Mouse (Mus musculus): ENCODE results near the gene Smad1. TPM values are rescaled to one million over a fixed set of nuclear protein-coding genes. Genes with fewer than 3 reads are reported as not detected.

Smad1 gene
- polyA plus RNA-seq, 1 experiment from 2014 or later: 25.4 TPM

GRCm38 (mm10) chr8:79305941-79306340 is 93.4 kb downstream of the Smad1 start:
- DNase-seq (ENCODE audit: low spot score): no peak

- DNase-seq (ENCODE audit: low spot score): no peak
Measured at GRCm38 (mm10) chr8:79301548-79301947, 97.8 kb downstream of the Smad1 start.

GRCm38 (mm10) chr8:79299704-79300103 is 99.6 kb downstream of the Smad1 start:
- DNase-seq (ENCODE audit: low spot score): no peak

- DNase-seq (ENCODE audit: low spot score): peak; percentile 24
Measured at GRCm38 (mm10) chr8:79297763-79298162, 101.6 kb downstream of the Smad1 start.

GRCm38 (mm10) chr8:79295276-79296105 is 103.8 kb downstream of the Smad1 start:
- DNase-seq (ENCODE audit: low spot score): no peak

- DNase-seq (ENCODE audit: low spot score): peak; percentile 99
Measured at GRCm38 (mm10) chr8:79294610-79295275, 104.6 kb downstream of the Smad1 start, which contains the start of gene Mmaa. Mmaa (minus strand) TSS chr8:79294937.

GRCm38 (mm10) chr8:79293841-79294240 is 105.5 kb downstream of the Smad1 start:
- no peak for DNase-seq (ENCODE audit: low spot score)

GRCm38 (mm10) chr8:79292712-79293264 is 106.5 kb downstream of the Smad1 start:
- no peak for DNase-seq (ENCODE audit: low spot score)

GRCm38 (mm10) chr8:79289592-79289991 is 109.7 kb downstream of the Smad1 start:
- DNase-seq (ENCODE audit: low spot score): no peak

- DNase-seq (ENCODE audit: low spot score): no peak
Measured at GRCm38 (mm10) chr8:79288681-79289080, 110.6 kb downstream of the Smad1 start.

Other genes starting within 250 kb of the Smad1 start
- gene 1700011L22Rik, start 150.9 kb downstream of the Smad1 start, polyA plus RNA-seq (2015; fragmentation: Nextera tagmentation; extraction: Ambion mirVana): not detected in 2 replicates
- gene Mmaa, start 104.6 kb downstream of the Smad1 start, polyA plus RNA-seq (2015; fragmentation: Nextera tagmentation; extraction: Ambion mirVana): 6.9 and 8.8 TPM in 2 replicates
- 12.1 and 13.8 TPM in 2 replicates for gene Otud4, start 240.1 kb upstream of the Smad1 start, polyA plus RNA-seq (2015; fragmentation: Nextera tagmentation; extraction: Ambion mirVana)

Measured in thymus, postnatal 0 days (tissue).